Mouse (Mus musculus) brain, embryonic 14.5 days (tissue): Measurements from ENCODE around the gene Dpy19l3.

Source experiments
- CTCF ChIP-seq: fragments of 200-500 bp; IDR thresholded peaks from 2 replicates; pipeline ENCODE4 v1.5.1; 2012; ENCODE audit warnings: inconsistent platforms, mild to moderate bottlenecking, moderate library complexity, borderline replicate concordance; ENCODE audit not compliant: insufficient read depth, insufficient read length; ENCODE audit errors: extremely low read depth
- POLR2A ChIP-seq: fragments of 200-500 bp; IDR thresholded peaks from 2 replicates; pipeline ENCODE4 v1.6.1; 2012; ENCODE audit warnings: mild to moderate bottlenecking, inconsistent platforms, borderline replicate concordance; ENCODE audit not compliant: poor library complexity, insufficient read depth, insufficient read length, severe bottlenecking; ENCODE audit errors: extremely low read depth

- TF ChIP-seq CTCF (no peak), POLR2A (no peak)
Observed at GRCm38 (mm10) chr7:35686216-35686615, 68.0 kb downstream of the Dpy19l3 start.
